Mouse (Mus musculus): Measurements from ENCODE around the gene Itgae. TPM values are rescaled to one million over a fixed set of nuclear protein-coding genes. Genes with fewer than 3 reads are reported as not detected.
A peak's percentile ranks its signal among the peaks of the same experiment; 100 is the strongest.

Itgae gene
- total RNA-seq (2021) = under 1 TPM in 1 of 2 experiments, not detected in 1; 0.12 TPM
- long read RNA-seq, experiment 1, partial matches to known transcripts = 0 of 1 reads
- long read RNA-seq, experiment 1, other reads (novel, unspliced or antisense) = 1 of 1 reads
- long read RNA-seq, experiment 2 = 0 reads

DNA sequence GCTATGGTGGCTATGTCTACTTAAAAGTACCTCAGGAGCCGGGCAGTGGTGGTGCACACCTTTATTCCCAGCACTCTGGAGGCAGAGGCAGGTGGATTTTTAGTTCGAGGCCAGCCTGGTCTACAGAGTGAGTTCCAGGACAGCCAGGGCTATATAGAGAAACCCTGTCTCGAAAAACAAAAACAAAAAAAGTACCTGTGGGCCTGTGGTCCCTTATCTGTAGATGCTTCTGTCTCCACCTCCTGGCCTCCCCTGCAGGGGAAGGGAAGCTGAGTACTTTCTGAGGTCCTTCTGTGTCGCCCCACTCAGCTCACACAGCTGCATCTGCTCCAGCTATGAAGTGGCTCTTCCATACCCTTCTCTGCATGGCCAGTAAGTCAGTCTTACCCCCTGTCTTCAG is at the start of gene Itgae:
Gene Itgae, plus strand, starts transcription at position 301 of the 400 bp plus-strand sequence.
- DNase-seq (ENCODE audit: low spot score) = no peak

DNA sequence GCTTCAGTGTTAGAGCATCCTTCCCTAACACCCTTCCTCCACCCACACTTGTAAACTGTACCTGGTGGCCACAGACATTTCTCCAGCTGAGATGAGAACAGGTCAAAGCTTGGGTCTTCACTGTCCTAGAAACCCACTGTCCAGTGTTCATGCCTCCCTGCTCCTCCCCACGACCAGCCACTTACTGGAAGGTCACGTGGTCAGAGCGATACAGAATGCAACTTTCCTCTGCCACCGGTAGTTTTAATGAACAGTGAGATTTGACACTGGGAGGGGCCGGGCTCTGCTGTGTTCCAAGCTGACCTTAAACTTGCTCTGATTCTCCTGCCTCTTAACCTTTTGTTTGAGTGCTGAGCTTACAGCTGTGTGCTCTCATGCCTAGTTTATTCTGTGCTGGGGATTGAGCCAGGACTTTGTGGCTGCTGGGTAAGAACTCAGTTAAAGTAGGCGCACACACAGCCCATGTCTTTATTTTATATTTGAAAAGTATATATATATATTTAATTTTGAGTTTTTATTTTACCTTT is 46.1 kb upstream of the Itgae start:
- DNase-seq (ENCODE audit: low spot score) = no peak

DNA sequence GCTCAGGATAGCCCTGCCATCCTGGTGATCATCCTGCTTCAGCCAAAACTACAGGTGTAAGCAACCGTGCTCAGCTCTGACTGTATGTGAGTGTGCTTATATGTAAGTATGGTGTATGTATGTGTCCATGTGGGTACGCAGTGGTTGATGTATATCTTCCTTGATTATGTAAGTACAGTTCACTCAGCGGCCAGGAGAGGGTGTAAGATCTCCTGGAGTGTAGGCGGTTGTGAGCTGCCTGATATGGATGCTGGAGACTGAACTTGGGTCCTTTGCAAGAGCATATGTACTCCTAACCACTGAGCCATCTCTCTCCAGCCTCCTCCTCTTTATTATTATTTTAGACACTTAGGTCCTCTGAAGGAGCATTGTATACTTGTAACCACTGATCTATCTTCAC is 45.6 kb upstream of the Itgae start:
- no peak for DNase-seq (ENCODE audit: low spot score)

GRCm38 (mm10) chr11:73047542-73047996 is 42.8 kb upstream of the Itgae start, which contains the start of gene Ncbp3:
TSS of gene Ncbp3 (plus strand) at chr11:73047783.
- peak; percentile 96 for DNase-seq (ENCODE audit: low spot score)

DNA sequence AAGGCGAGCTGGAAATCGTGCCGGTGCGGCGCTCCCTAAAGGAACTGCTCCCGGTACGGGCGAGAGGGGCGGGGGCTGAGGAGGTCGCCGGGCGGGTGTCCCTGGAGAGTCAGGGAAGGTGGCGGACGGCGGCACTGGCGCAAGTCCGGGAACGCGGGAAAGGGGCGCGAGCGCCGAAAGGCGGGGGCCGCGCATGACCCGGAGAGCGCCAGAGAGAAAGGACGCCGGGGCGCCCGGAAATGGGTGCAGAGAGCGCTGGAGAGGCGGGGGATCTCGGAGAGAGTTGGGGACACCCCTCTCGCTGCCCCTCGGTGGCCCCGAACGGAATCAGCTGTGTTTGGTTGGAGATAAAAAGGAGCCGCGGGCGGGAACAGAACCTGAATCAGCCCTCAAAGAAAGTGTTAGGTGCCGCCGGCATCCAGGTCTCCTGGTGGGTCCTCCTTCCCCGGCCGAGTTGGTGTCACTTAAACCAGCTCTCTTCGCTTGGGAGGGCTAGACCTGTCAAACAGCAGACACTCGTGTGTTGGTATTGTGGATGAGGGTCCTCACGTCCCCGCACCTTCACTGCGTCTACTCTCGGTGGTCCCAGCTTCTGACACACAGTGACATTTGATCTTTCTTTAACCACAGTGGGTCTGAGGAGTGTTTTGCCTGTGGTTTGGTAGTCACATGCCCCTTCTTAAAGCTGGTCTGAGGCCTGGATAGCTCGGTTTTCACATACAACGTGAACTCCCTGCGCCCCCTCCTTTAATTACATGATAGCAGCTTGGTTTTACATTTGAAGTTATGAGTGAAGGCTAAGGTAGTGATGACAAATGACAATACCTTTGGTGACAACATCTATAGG is 42.1 kb upstream of the Itgae start:
- no peak for DNase-seq (ENCODE audit: low spot score)

DNA sequence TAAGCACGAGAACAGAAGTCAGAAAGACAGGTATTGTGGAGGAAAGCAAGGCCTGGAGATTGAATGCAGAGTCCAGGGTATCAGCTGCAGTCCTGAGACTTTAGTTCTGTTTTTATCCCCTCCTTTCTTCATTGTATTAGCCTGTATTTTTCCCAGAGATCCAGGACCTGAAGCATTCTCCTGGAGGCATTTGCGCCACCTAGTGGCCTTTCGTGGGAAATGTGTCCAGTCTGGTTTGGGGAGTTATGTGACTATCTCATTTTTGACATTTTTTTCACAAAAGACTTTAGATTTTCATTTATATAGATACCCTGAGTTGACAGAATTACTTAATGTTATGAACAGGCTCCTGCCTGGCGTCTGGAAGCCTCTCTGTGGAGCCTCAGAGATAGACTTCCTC is 41.0 kb upstream of the Itgae start:
- DNase-seq (ENCODE audit: low spot score) = peak; percentile 76

DNA sequence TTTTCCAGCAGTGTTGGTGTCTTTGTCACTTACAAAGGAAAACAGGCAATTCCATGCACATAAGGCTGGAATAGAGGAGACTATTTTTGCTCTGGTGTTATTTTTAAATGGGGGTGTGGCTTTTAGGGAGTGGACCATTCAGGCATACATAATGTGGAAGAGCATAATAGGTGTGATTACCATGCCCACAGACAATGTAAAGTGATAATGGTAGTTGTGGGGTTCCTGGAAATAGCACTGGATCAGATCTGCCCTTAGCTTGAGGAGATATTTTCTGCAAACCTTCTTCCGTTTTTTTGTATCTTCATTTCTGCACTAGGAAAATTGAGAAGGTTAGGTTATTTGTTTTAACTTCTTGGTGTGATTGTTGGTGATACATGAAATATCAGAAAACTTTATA is 37.6 kb upstream of the Itgae start:
- DNase-seq (ENCODE audit: low spot score) = no peak

GRCm38 (mm10) chr11:73057701-73058100 is 32.7 kb upstream of the Itgae start:
- DNase-seq (ENCODE audit: low spot score) = no peak

GRCm38 (mm10) chr11:73059630-73060029 is 30.8 kb upstream of the Itgae start:
- no peak for DNase-seq (ENCODE audit: low spot score)

- DNase-seq (ENCODE audit: low spot score) = no peak
Measured at GRCm38 (mm10) chr11:73061413-73061812, 29.0 kb upstream of the Itgae start.

- DNase-seq (ENCODE audit: low spot score) = no peak
Measured at GRCm38 (mm10) chr11:73071839-73072238, 18.5 kb upstream of the Itgae start.

DNA sequence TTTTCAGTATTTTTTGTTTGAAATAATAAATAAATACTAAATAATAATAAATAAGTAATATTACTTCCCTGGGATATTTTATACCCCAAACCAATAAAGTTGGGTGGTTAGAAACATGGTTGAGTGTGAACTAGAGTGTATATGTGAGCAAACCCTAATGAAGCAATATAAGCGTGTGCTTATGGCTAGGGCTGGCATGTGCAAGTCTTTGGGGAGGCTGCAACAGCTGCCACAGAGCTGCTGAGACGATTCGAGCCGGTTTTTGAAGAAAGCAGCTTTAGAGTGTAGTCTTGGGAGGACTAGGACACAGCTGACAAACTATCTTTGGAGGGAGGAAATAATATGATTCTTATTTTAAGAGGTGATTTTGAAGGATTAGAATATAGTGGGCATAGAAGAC is 14.1 kb upstream of the Itgae start:
- DNase-seq (ENCODE audit: low spot score) = no peak

DNA sequence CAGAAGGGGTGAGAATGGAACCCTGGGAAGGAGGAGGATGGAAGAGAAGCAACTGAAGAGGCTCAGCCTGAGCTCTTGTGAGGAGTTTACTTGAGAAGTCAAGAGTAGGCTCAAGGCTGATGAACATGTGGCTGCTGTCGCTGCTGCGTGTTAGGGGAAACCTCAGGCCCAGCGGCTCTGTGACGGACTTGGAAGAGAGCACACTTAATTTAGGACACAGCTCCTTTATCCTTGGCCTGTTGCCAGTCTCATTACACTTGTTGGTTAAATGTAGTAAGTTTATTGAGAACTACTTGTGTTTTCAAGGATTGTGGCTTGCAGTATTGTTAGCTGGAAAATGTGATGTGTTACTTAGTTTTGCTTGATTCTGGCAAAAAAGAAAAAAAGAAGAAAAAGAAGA is 13.7 kb upstream of the Itgae start:
- DNase-seq (ENCODE audit: low spot score) = no peak

DNA sequence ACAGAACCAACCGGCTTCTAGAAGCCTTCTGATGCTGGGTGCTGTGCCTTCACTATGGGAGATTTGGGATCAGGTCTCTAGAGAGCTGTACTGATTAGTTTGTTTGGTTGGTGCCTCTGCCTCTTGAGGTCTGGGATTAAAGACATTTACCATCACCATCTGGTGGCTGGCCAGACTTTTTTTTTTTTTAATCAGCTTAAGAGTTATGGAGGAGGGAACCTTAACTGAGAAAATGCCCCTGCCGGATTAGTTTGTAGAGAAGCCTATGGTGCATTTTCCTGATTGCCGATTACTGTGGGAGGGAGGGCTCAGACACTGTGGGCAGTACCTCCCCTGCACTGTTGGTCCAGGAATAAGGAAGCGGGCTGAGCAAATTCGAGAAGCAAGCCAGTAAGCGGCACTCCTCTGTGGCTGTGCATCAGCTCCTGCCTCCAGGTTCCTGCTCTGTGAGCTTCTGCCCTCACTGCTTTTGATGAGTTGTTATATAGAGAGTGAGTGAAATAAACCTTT is 13.1 kb upstream of the Itgae start:
- DNase-seq (ENCODE audit: low spot score) = no peak

DNA sequence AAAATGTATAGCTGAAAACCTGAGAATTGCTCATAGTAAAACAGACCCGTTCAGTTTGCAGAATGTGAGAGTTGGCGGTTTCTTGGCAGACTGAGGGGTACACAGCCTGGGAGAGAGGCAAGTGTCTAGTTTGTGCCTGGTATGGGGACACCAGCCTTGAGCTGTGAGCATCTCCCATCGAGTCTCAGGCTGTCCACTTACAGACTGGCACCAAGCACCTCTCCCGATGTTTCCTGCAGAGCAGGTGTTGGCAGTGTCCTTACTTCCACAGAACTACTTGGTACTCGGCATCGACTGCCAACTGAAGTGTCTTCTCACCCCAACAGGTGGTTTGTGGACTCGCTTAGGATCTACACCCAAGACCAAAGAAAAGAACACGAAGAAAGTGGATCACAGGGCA is 11.8 kb upstream of the Itgae start:
- DNase-seq (ENCODE audit: low spot score) = no peak

DNA sequence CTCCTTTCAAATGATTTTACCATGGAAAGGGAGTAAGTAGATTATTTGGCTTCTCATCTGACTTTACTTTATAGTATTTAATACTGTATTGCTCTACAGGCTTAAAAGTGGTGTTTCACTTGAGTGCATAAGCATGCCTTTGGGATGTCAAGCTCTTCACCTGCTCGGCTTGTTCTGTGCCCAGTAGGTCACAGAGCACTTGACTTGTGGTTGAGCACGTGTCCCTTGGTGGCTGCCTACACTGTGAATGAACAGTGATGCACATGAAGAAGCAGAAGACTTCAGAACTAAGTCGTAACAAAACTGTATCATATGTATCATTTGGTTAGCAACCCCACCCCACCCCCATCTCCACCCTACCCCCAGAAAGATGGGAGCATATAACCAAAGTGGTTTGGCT is 10.1 kb upstream of the Itgae start:
- DNase-seq (ENCODE audit: low spot score) = no peak

DNA sequence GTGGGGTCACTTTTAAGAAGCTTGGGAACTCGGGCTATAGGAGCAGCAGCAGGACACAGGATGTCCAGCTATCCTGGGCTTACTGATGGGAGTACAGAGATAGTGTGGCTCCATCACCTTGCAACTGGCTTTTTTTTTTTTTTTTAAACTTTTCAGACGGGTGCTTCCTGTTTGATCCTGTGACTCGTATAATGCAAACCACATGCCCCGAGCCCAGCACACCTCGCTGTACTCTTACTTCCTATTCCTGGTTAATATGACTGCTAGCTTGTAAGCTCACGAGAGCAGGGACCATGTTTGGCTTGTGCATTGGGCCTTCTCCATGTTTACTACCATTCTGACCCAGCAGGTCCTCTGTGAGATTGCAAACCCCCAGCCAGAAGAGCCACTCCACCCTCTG is 6.1 kb upstream of the Itgae start:
- no peak for DNase-seq (ENCODE audit: low spot score)

DNA sequence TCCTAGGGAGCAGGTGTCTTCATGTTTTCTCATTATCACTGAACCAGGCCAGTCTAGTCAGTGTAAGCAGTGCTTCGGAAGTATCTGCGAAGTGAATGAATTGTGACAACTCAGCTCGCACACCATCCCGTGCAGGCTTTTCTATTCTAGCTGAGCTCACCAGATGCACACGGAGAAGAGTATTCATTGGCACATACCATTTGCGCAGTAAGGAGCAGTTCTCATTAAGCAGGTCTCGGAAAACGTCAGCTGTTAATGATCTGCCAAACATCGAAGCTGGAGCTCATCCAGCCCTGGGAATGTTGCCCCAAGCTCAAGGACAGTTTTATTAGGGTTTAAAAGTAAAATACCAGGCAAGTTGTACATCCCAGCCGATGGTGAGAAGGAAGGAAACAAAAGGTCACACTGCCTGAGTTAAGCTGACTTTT is 5.6 kb upstream of the Itgae start:
- DNase-seq (ENCODE audit: low spot score) = no peak

- DNase-seq (ENCODE audit: low spot score) = no peak
Measured at GRCm38 (mm10) chr11:73085391-73085790, 5.0 kb upstream of the Itgae start.

DNA sequence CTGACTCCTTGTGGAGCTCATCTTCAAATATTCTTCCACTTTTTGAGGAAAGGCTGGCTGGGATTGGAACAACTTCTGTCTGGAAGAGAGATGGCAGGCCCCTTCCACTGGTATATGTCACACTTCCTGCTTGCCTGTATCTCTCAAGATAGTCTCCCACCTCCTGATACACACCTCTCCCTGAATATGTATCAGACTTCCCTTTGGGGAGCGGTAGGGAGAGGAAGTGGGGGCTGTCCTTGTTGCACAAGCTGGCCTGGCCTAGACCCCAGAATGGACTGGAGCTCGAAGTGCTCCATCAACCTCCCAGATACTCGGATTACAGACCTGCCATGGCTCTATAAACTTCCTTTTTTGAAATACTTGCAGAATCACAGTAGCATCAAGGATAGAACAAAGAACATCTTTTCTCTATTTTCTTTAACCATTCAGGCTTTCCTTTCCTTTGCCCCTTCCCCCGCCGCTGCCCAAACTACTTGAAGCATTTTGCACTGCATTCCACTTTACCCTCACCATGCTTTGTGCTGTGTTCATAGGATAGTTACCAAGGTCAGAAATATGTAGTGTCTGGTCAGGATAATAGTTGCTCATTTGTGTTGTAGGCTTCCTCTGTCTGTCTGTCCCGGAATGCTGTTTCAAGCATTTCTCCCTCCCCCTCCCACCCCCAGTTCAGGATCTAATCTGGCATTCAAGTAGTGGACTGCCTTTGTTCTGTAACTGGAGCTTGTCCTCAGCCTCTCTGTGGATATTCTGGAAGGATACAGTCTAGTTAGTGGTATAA is 2.5 kb upstream of the Itgae start:
- DNase-seq (ENCODE audit: low spot score) = no peak

- no peak for DNase-seq (ENCODE audit: low spot score)
Measured at GRCm38 (mm10) chr11:73090826-73091225, 443 bp downstream of the Itgae start.

GRCm38 (mm10) chr11:73092057-73092456 is 1.7 kb downstream of the Itgae start:
- DNase-seq (ENCODE audit: low spot score) = no peak
